Mouse (Mus musculus) left cerebral cortex, adult 2 months (tissue): ENCODE measurements at regions not wholly inside any gene's neighbourhood (a gene's known extent, or its start where the extent isn't known, plus 50 kb on each side); places are given as distances from the start of the nearest gene placed in this dataset.

Source experiments
- DNase-seq, 2 experiments: peaks; one replicate each; pipeline ENCODE4 v3.0.0; 2021 to 2022; ENCODE audit warnings: low spot score in 2 of 2, mixed read lengths in 1 of 2; ENCODE audit errors: extremely low spot score in 1 of 2
- H3K27ac ChIP-seq: fragments of 200-600 bp; 2 replicates; pipeline ENCODE4 v1.8.1; 2022
- H3K4me3 ChIP-seq: fragments of 200-600 bp; 2 replicates; pipeline ENCODE4 v1.8.1; 2022
- CTCF ChIP-seq: fragments of 200-600 bp; IDR thresholded peaks from 2 replicates; pipeline ENCODE4 v1.8.1; 2022; ENCODE audit warnings: antibody characterized with exemption, mild to moderate bottlenecking, moderate library complexity
- intact Hi-C: fragments of 180-260 bp; cut with DNase I; formaldehyde crosslinking; loops from one replicate; pipeline ENCODE4 v1.15.1; 2025

DNA sequence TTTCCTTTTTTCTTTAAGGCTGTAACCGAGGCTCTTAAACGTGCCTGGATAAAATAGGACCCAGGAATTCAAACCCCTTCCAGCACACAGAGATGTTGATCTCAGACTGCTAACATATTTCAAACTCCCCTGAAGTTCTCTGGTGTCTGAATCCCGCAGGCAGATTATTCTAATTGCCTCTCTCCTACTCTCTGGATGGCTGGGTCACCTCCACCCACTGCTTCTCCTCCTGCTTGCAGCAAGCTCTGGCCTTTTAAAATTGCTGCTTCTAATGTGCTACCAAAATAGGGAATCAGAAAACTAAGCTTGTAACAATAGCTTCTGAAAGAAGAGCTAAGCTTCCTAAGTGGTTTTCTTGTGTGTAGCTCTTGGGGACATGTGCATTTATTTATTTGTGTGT lies 64.4 kb upstream of the Ldb2 start:
- DNase-seq = peak in 1 of 2 experiments; percentile 16
- intact Hi-C loops = no loop called here
- no peak for TF ChIP-seq CTCF
- Histone ChIP-seq H3K27ac (0 out of 2 replicates have a peak overlapping the region, but pooled peaks have one; percentile 8), H3K4me3 (no peak overlapping the region)

DNA sequence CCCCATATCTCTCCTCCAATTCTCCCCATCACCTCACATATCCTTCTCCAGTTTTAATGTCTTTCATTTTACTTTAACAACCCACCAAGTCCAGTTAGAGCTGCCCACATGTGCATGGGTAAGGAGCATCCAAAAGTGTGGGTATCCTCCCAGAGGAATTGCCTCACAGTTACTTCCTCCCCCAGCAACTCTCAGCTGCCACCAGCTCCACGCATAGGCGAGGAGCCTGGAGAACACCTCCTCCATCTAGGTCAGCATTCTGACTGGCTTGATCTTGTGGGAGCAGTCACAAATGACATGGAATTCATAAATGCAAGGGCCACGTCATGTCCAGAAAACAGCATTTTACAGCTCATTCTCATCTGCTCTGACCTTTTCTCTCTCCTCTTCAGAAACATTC lies 63.9 kb upstream of the Ldb2 start:
- Histone ChIP-seq H3K27ac (0 out of 2 replicates have a peak overlapping the region, but pooled peaks have one; percentile 8), H3K4me3 (no peak overlapping the region)
- no peak for DNase-seq
- intact Hi-C loops = no loop called here
- no peak for TF ChIP-seq CTCF

GRCm38 (mm10) chr5:44854189-44854588 lies 54.7 kb upstream of the Ldb2 start:
- TF ChIP-seq CTCF = no peak
- no peak for DNase-seq
- intact Hi-C loops = no loop called here
- no peak overlapping the region for H3K27ac ChIP-seq
- no peak overlapping the region for H3K4me3 ChIP-seq
